In genomic region chr15:34741488-34741887, GRCm38 (mm10) we compare ENCODE assay signal across 13 mouse cellular contexts.
"Had no signal": no experiment of that assay in that cellular context is flagged by ENCODE, and none has a peak within 500 bp of the region (broad histone marks: within the 10 kb centered on the region; RNA-seq: fewer than 3 reads in every experiment).

No protein-coding gene starts in this region.

- H3K4me3 ChIP-seq: limb, embryonic 15.5 days; liver, embryonic 13.5 days; midbrain, embryonic 12.5 days had no signal

- H3K4me1 ChIP-seq: liver, embryonic 13.5 days; midbrain, embryonic 12.5 days had no signal

- H3K9me3 ChIP-seq: limb, embryonic 15.5 days; liver, embryonic 13.5 days; midbrain, embryonic 12.5 days had no signal

- H3K27me3 ChIP-seq: limb, embryonic 15.5 days; liver, embryonic 13.5 days; midbrain, embryonic 12.5 days had no signal

- H3K36me3 ChIP-seq: limb, embryonic 15.5 days; liver, embryonic 13.5 days; midbrain, embryonic 12.5 days had no signal

- H3K27ac ChIP-seq: liver, embryonic 13.5 days; macrophage; midbrain, embryonic 12.5 days; stomach, postnatal 0 days had no signal

- DNase-seq: kidney, adult 8-10 months; kidney, postnatal 25 days; layer of hippocampus, postnatal 36 days; liver, embryonic 13.5 days; liver, postnatal 0 days; right cerebral cortex, postnatal 14 days; thymus, postnatal 4 days had no signal

- H3K4me2 ChIP-seq: limb, embryonic 15.5 days; liver, embryonic 13.5 days; midbrain, embryonic 12.5 days had no signal

- H3K9ac ChIP-seq: limb, embryonic 15.5 days; liver, embryonic 13.5 days; liver, postnatal 0 days; midbrain, embryonic 12.5 days had no signal

- ATAC-seq: intestine, postnatal 0 days; liver, postnatal 0 days; midbrain, embryonic 16.5 days had no signal
